Mouse (Mus musculus): ENCODE measurements around the gene Zfp831. TPM values are rescaled to one million over a fixed set of nuclear protein-coding genes. Genes with fewer than 3 reads are reported as not detected.

Zfp831 gene
- total and polyA plus RNA-seq, 3 experiments, result 1.4 to 4.1 TPM; not detected in 1

DNA sequence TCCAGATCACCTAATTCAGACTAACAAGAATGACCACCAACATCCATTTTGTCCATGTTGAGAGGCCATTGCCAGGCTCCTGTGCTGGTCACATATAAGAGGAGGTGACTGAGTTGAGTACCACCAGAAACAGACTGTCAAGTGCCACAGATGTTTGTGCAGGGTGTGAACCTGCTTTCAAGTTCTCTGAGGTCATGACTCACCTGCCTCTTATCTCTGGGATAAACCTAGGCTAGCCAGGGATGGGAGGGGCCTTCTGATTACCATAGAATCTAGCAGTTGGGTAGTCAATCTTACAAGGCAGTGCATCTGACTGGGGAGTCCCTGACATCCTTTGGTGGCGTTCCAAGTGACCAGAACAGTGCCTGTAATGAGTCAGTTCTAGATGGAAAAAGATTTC, 103.8 kb downstream of the Zfp831 start:
- H3K36me3 ChIP-seq (ENCODE audit: control insufficient read depth in 1 of 2, insufficient read depth in 2 of 2, low read length in 2 of 2), result no peaks in the 10 kb centered on the region
- no peak for DNase-seq (ENCODE audit: low read depth, low spot score)
- no peaks in the 10 kb centered on the region for H3K9me3 ChIP-seq (replicated peaks; ENCODE audit: insufficient read depth, low read length)
- TF ChIP-seq ZNF384 (IDR thresholded peaks at IDR 0.05; ENCODE audit: low read depth, low read length), result no peak
- no peak for TF ChIP-seq ZMIZ1 (IDR thresholded peaks at IDR 0.05; ENCODE audit: low read depth, low read length)
- TF ChIP-seq UBTF (IDR thresholded peaks at IDR 0.05; ENCODE audit: borderline replicate concordance, insufficient read depth, low read depth, low read length), result no peak
- no peak for TF ChIP-seq JUND (IDR thresholded peaks at IDR 0.05; ENCODE audit: low read depth, low read length)
- no peak for TF ChIP-seq GATA1 (IDR thresholded peaks at IDR 0.05; ENCODE audit: low read depth, low read length)
- no peak for TF ChIP-seq RAD21 (IDR thresholded peaks at IDR 0.05; ENCODE audit: low read depth, low read length)
- TF ChIP-seq MYC (IDR thresholded peaks at IDR 0.05; ENCODE audit: low read depth, low read length), result no peak
- TF ChIP-seq MXI1 (IDR thresholded peaks at IDR 0.05; ENCODE audit: low read depth, low read length), result no peak
- TF ChIP-seq MYB (IDR thresholded peaks at IDR 0.05; ENCODE audit: low read depth, low read length), result no peak
- TF ChIP-seq HCFC1 (IDR thresholded peaks at IDR 0.05; ENCODE audit: low read depth, low read length), result no peak
- no peak for TF ChIP-seq POLR2AphosphoS5 (IDR thresholded peaks at IDR 0.05; ENCODE audit: borderline replicate concordance, low read depth, low read length)
- no peak for TF ChIP-seq SMC3 (IDR thresholded peaks at IDR 0.05; ENCODE audit: low read depth, low read length)
- no peak for TF ChIP-seq POLR2A (IDR thresholded peaks at IDR 0.05; ENCODE audit: control insufficient read depth in 1 of 2, insufficient read depth in 1 of 2, low read depth in 1 of 2, low read length in 2 of 2, poor library complexity in 1 of 2)
- no peak for TF ChIP-seq MAZ (IDR thresholded peaks at IDR 0.05; ENCODE audit: low read depth, low read length)
- no peak for TF ChIP-seq USF2 (IDR thresholded peaks at IDR 0.05; ENCODE audit: borderline replicate concordance in 1 of 2, insufficient read depth in 1 of 2, low read depth in 1 of 2, low read length in 2 of 2)
- no peak for TF ChIP-seq CTCF (IDR thresholded peaks at IDR 0.05 in 2 of 3, conservative IDR thresholded peaks at IDR 0.05 in 1 of 3; ENCODE audit: control insufficient read depth in 1 of 3, insufficient read depth in 1 of 3, low read depth in 2 of 3, low read length in 3 of 3, poor library complexity in 1 of 3, severe bottlenecking in 1 of 3)
- TF ChIP-seq CHD2 (IDR thresholded peaks at IDR 0.05; ENCODE audit: low read length), result no peak
- H3K79me2 ChIP-seq (ENCODE audit: control insufficient read depth, insufficient read depth, low read length, poor library complexity), result no peaks in the 10 kb centered on the region
- H3K27ac ChIP-seq (ENCODE audit: control insufficient read depth, low read depth, low read length), result no peak overlapping the region
- H3K27me3 ChIP-seq (ENCODE audit: control insufficient read depth in 1 of 2, insufficient read depth in 2 of 2, low read length in 2 of 2), result no peaks in the 10 kb centered on the region
- H3K9ac ChIP-seq (ENCODE audit: control insufficient read depth, low read depth, low read length, poor library complexity, severe bottlenecking), result no peak overlapping the region
- no peak overlapping the region for H3K4me3 ChIP-seq (ENCODE audit: control insufficient read depth in 1 of 2, insufficient read depth in 1 of 2, low read depth in 2 of 2, low read length in 2 of 2)
- H3K4me1 ChIP-seq (ENCODE audit: control insufficient read depth in 1 of 2, insufficient read depth in 2 of 2, low read length in 2 of 2), result no peaks in the 10 kb centered on the region

DNA sequence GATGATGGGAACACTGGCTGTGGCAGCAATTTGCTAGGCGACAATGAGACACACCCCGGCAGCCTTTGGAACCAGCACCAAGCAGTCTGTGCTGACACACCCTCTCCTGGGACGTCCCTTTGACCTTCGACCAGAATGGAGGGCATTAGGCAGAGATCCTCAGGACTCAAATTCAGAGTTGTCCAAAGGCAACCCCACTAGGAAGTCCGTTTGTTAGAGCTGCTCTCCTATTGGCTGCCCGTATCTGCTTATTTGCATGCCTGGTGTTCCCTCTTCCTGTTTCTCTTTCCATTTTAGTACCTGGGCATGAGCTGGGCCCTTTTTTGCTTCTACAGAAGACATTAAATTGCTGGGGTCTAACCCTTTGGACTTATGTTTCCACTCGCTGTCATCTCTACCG, 105.0 kb downstream of the Zfp831 start:
- Histone ChIP-seq H3K4me1 (ENCODE audit: control insufficient read depth in 1 of 2, insufficient read depth in 2 of 2, low read length in 2 of 2) (no peaks in the 10 kb centered on the region), H3K9ac (ENCODE audit: control insufficient read depth, low read depth, low read length, poor library complexity, severe bottlenecking) (peak overlapping the region; percentile 31; the same call in 1 of the 2 replicates), H3K36me3 (ENCODE audit: control insufficient read depth in 1 of 2, insufficient read depth in 2 of 2, low read length in 2 of 2) (no peaks in the 10 kb centered on the region), H3K27ac (ENCODE audit: control insufficient read depth, low read depth, low read length) (0 out of 2 replicates have a peak overlapping the region, but pooled peaks have one; percentile 36), H3K9me3 (replicated peaks; ENCODE audit: insufficient read depth, low read length) (no peaks in the 10 kb centered on the region), H3K27me3 (ENCODE audit: control insufficient read depth in 1 of 2, insufficient read depth in 2 of 2, low read length in 2 of 2) (no peaks in the 10 kb centered on the region), H3K79me2 (ENCODE audit: control insufficient read depth, insufficient read depth, low read length, poor library complexity) (no peaks in the 10 kb centered on the region), H3K4me3 (ENCODE audit: control insufficient read depth in 1 of 2, insufficient read depth in 1 of 2, low read depth in 2 of 2, low read length in 2 of 2) (peak overlapping the region; percentile 31 to 49)
- TF ChIP-seq KAT2A (conservative IDR thresholded peaks at IDR 0.05; ENCODE audit: low read depth, low read length) (no peak), ELF1 (IDR thresholded peaks at IDR 0.05; ENCODE audit: low read depth, low read length) (peak; percentile 72)
- peak; percentile 58 for DNase-seq (ENCODE audit: low read depth, low spot score)
